In the genomic region with DNA sequence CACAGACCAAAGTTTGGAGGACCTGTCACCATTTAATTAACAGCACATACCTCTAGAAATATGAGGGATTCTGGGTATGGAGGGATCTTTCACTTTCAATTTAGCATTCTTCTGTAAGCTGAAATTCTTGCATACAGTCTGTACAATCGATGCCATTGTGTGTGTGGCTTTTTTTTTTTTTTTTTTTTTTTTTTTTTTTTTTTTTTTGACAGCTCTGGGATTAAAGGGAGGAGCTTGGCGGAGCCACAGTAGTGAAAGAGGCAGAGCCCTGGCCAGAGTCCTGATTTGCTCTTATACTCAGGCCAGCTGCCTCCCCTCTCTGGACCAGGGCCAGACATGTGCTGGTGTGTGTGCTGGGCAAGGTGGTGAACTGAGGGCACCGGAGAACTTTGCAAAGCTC, we compare ENCODE assay signal across 9 mouse cellular contexts. TPM values are rescaled to one million over a fixed set of nuclear protein-coding genes. Genes with fewer than 3 reads are reported as not detected.
DNase-seq lines count a peak whose midpoint lies in the region; ATAC-seq and TF ChIP-seq lines count a peak whose summit lies in the region.
"Had no signal": no experiment of that assay in that cellular context is flagged by ENCODE, and none has a peak within 500 bp of the region (broad histone marks: within the 10 kb centered on the region; RNA-seq: fewer than 3 reads in every experiment).

No protein-coding gene starts in this region.

- no peak for TF ChIP-seq CTCF in forebrain, postnatal 0 days (IDR thresholded peaks at IDR 0.05; ENCODE audit: low read depth)

- peak; percentile 48 for DNase-seq in forebrain, postnatal 0 days
- peak; percentile 40 for DNase-seq in right cerebral cortex, postnatal 4 days
- no peak for DNase-seq in right cerebral cortex, postnatal 36 days (ENCODE audit: low spot score in 2 of 2)
- peak; percentile 70 to 81 for DNase-seq in kidney, postnatal 4 days
- DNase-seq in telencephalon, adult 2 months (ENCODE audit: low read depth, low spot score) = peak; percentile 24
- DNase-seq in urinary bladder, postnatal 25 days (ENCODE audit: low spot score) = no peak
- no peak for DNase-seq in urinary bladder, adult 2 months (ENCODE audit: low spot score)

- no peak overlapping the region for H3K4me2 ChIP-seq in forebrain, postnatal 0 days (ENCODE audit: low read depth)
- H3K4me2 ChIP-seq in forebrain, embryonic 15.5 days (replicated peaks) = no peak overlapping the region

- no peak overlapping the region for H3K4me3 ChIP-seq in forebrain, postnatal 0 days (ENCODE audit: low read depth, low read length)
- H3K4me3 ChIP-seq in forebrain, embryonic 15.5 days = no peak overlapping the region
- H3K4me3 ChIP-seq: left cerebral cortex, adult 2 months had no signal

- no peaks in the 10 kb centered on the region for H3K9me3 ChIP-seq in forebrain, postnatal 0 days (ENCODE audit: low read length)
- no peaks in the 10 kb centered on the region for H3K9me3 ChIP-seq in forebrain, embryonic 15.5 days

- no peak overlapping the region for H3K9ac ChIP-seq in forebrain, postnatal 0 days
- no peak overlapping the region for H3K9ac ChIP-seq in forebrain, embryonic 15.5 days (replicated peaks)

- ATAC-seq in forebrain, postnatal 0 days = peak; percentile 56
- ATAC-seq in forebrain, embryonic 15.5 days (replicated peaks) = no peak

- WGBS in forebrain, postnatal 0 days = 19% methylated on average over 3 of the region's 3 CpGs
- 24% methylated on average over 3 of the region's 3 CpGs for WGBS in forebrain, embryonic 15.5 days

- H3K4me1 ChIP-seq in forebrain, postnatal 0 days (ENCODE audit: insufficient read depth) = no peaks in the 10 kb centered on the region
- peaks cover 3% of the 10 kb centered on the region; the same call in 1 of the 2 replicates for H3K4me1 ChIP-seq in forebrain, embryonic 15.5 days

- H3K27me3 ChIP-seq in forebrain, postnatal 0 days (ENCODE audit: insufficient read depth, low read length) = no peaks in the 10 kb centered on the region
- H3K27me3 ChIP-seq in forebrain, embryonic 15.5 days = no peaks in the 10 kb centered on the region

- no peaks in the 10 kb centered on the region for H3K36me3 ChIP-seq in forebrain, postnatal 0 days (ENCODE audit: insufficient read depth)
- H3K36me3 ChIP-seq in forebrain, embryonic 15.5 days = no peaks in the 10 kb centered on the region

- no peak overlapping the region for H3K27ac ChIP-seq in forebrain, postnatal 0 days (ENCODE audit: low read depth, low read length)
- H3K27ac ChIP-seq in forebrain, embryonic 15.5 days (replicated peaks) = no peak overlapping the region
- H3K27ac ChIP-seq: left cerebral cortex, adult 2 months had no signal

RNA-seq across cellular contexts. Expression of a gene that starts 1.2 kb away (rescaled TPM):
- total RNA-seq in forebrain, postnatal 0 days (2014; rRNA removed) = 0.15 TPM in 1 of 2 replicates, not detected in the other
- 0.05 and 0.25 TPM in 2 replicates for polyA plus RNA-seq in forebrain, postnatal 0 days (2015; fragmentation: Nextera tagmentation; extraction: Ambion mirVana)
- polyA plus RNA-seq in forebrain, embryonic 15.5 days (2015; fragmentation: Nextera tagmentation; extraction: Ambion mirVana) = 0.32 TPM in 1 of 2 replicates, not detected in the other
- 0.25 and 0.32 TPM in 2 replicates for polyA plus RNA-seq in urinary bladder, adult 2 months (2012; rRNA removed)

RNA-seq across cellular contexts. Expression of a gene that starts 31.2 kb away (rescaled TPM):
- 16.0 and 21.3 TPM in 2 replicates for total RNA-seq in forebrain, postnatal 0 days (2014; rRNA removed)
- polyA plus RNA-seq in forebrain, postnatal 0 days (2015; fragmentation: Nextera tagmentation; extraction: Ambion mirVana) = 26.5 and 31.4 TPM in 2 replicates
- 38.4 and 40.2 TPM in 2 replicates for polyA plus RNA-seq in forebrain, embryonic 15.5 days (2015; fragmentation: Nextera tagmentation; extraction: Ambion mirVana)
- 41.2 and 45.7 TPM in 2 replicates for polyA plus RNA-seq in urinary bladder, adult 2 months (2012; rRNA removed)

RNA-seq across cellular contexts. Expression of a gene that starts 42.7 kb away (rescaled TPM):
- total RNA-seq in forebrain, postnatal 0 days (2014; rRNA removed) = 6.5 and 10.4 TPM in 2 replicates
- 1.6 and 3.4 TPM in 2 replicates for polyA plus RNA-seq in forebrain, postnatal 0 days (2015; fragmentation: Nextera tagmentation; extraction: Ambion mirVana)
- 0.86 and 1.3 TPM in 2 replicates for polyA plus RNA-seq in forebrain, embryonic 15.5 days (2015; fragmentation: Nextera tagmentation; extraction: Ambion mirVana)
- polyA plus RNA-seq in urinary bladder, adult 2 months (2012; rRNA removed) = 0.37 and 0.54 TPM in 2 replicates

RNA-seq across cellular contexts. Expression of a gene that starts 54.6 kb away (rescaled TPM):
- 121 and 146 TPM in 2 replicates for total RNA-seq in forebrain, postnatal 0 days (2014; rRNA removed)
- polyA plus RNA-seq in forebrain, postnatal 0 days (2015; fragmentation: Nextera tagmentation; extraction: Ambion mirVana) = 110 and 133 TPM in 2 replicates
- 172 and 180 TPM in 2 replicates for polyA plus RNA-seq in forebrain, embryonic 15.5 days (2015; fragmentation: Nextera tagmentation; extraction: Ambion mirVana)
- 188 and 261 TPM in 2 replicates for polyA plus RNA-seq in urinary bladder, adult 2 months (2012; rRNA removed)

Comparison
In these comparisons a context has a peak if more than half of its experiments do, and no peak if none do; other contexts are left out.
1. DNase-seq: peak in forebrain, postnatal 0 days (single experiment), right cerebral cortex, postnatal 4 days (single experiment), kidney, postnatal 4 days (2 of 2) and telencephalon, adult 2 months (single experiment); none in right cerebral cortex, postnatal 36 days (0 of 2), urinary bladder, postnatal 25 days (single experiment) and urinary bladder, adult 2 months (single experiment).